Mouse (Mus musculus) heart, embryonic 16.5 days (tissue): ENCODE data around the gene B4galt1. TPM values are rescaled to one million over a fixed set of nuclear protein-coding genes. Genes with fewer than 3 reads are reported as not detected.

Source experiments
- ATAC-seq: fragments of 200-750 bp; cut with Nextera tagmentation; replicated peaks from 2 replicates; pipeline ENCODE4 v1.8.0; 2017; ENCODE audit warnings: moderate number of reproducible peaks; ENCODE audit not compliant: insufficient read depth, low FRiP score; ENCODE audit errors: extremely low read depth
- H3K27ac ChIP-seq: fragments of 300-500 bp; sonication (generic); 2 replicates; pipeline ENCODE4 v1.5.1; 2014; ENCODE audit warnings: mild to moderate bottlenecking, low read length, control low read depth, moderate library complexity
- H3K27me3 ChIP-seq: fragments of 300-500 bp; sonication (generic); 2 replicates; pipeline ENCODE4 v1.6.1; 2014; ENCODE audit warnings: low read length, mixed read lengths; ENCODE audit not compliant: control insufficient read depth, insufficient read depth
- H3K36me3 ChIP-seq: fragments of 300-500 bp; sonication (generic); 2 replicates; pipeline ENCODE4 v1.6.1; 2014; ENCODE audit not compliant: control insufficient read depth, insufficient read depth
- H3K4me1 ChIP-seq: fragments of 300-500 bp; sonication (generic); 2 replicates; pipeline ENCODE4 v1.6.1; 2014; ENCODE audit warnings: low read length, mixed read lengths; ENCODE audit not compliant: control insufficient read depth, insufficient read depth
- H3K4me2 ChIP-seq: fragments of 300-500 bp; sonication (generic); 2 replicates; pipeline ENCODE4 v1.6.1; 2014; ENCODE audit warnings: low read depth, mild to moderate bottlenecking, control low read depth, low read length
- H3K4me3 ChIP-seq: fragments of 300-500 bp; sonication (generic); 2 replicates; pipeline ENCODE4 v1.5.1; 2014; ENCODE audit warnings: mild to moderate bottlenecking, control low read depth, low read length
- H3K9ac ChIP-seq: fragments of 300-500 bp; sonication (generic); 2 replicates; pipeline ENCODE4 v1.6.1; 2014; ENCODE audit warnings: low read length, control low read depth
- H3K9me3 ChIP-seq: fragments of 300-500 bp; sonication (generic); replicated peaks from 2 replicates; pipeline ENCODE4 v1.6.1; 2016; ENCODE audit warnings: low read length; ENCODE audit not compliant: control insufficient read depth
- WGBS: fragments of 180-500 bp; shearing (Covaris S2); extraction: QIAGEN DNeasy Blood & Tissue Kit; methylation state at CpG from one replicate; pipeline ENCODE4 v1.1.7; 2014; 5-methylcytosine and 5-hydroxymethylcytosine counted together
- polyA plus RNA-seq: library from polyadenylated mRNA; unstranded; fragments of >200 nt; fragmentation: Nextera tagmentation; extraction: Ambion mirVana; gene quantifications from 2 replicates; pipeline ENCODE4 v1.2.1, GENCODE M21; 2015

B4galt1 gene
- polyA plus RNA-seq, 1 experiment from 2014 or later = 54.5 TPM

- no peak for ATAC-seq
- H3K4me2 ChIP-seq = no peak overlapping the region
- no peak overlapping the region for H3K9ac ChIP-seq
Measured at GRCm38 (mm10) chr4:40889252-40889651, 35.4 kb upstream of the B4galt1 start.

GRCm38 (mm10) chr4:40888839-40889238 lies 35.0 kb upstream of the B4galt1 start:
- WGBS = 74% methylated on average over 11 of the region's 11 CpGs
- H3K4me2 ChIP-seq = no peak overlapping the region
- H3K27me3 ChIP-seq = no peaks in the 10 kb centered on the region
- no peaks in the 10 kb centered on the region for H3K36me3 ChIP-seq
- H3K4me1 ChIP-seq = no peaks in the 10 kb centered on the region; the same call in 1 of the 2 replicates
- H3K9me3 ChIP-seq = no peaks in the 10 kb centered on the region
- H3K27ac ChIP-seq = no peak overlapping the region
- H3K9ac ChIP-seq = no peak overlapping the region
- no peak overlapping the region for H3K4me3 ChIP-seq
- no peak; the same call in 1 of the 2 replicates for ATAC-seq

More at GRCm38 (mm10) chr4:40889252-40889651, 35.4 kb upstream of the B4galt1 start:
- H3K4me3 ChIP-seq = no peak overlapping the region
- no peak overlapping the region for H3K27ac ChIP-seq
- H3K36me3 ChIP-seq = no peaks in the 10 kb centered on the region
- no peaks in the 10 kb centered on the region for H3K9me3 ChIP-seq
- 30% methylated on average over 3 of the region's 3 CpGs for WGBS
- H3K27me3 ChIP-seq = no peaks in the 10 kb centered on the region
- H3K4me1 ChIP-seq = no peaks in the 10 kb centered on the region; the same call in 1 of the 2 replicates

- Histone ChIP-seq H3K4me3 (no peak overlapping the region), H3K4me2 (no peak overlapping the region), H3K9ac (no peak overlapping the region), H3K27ac (no peak overlapping the region), H3K36me3 (no peaks in the 10 kb centered on the region), H3K9me3 (no peaks in the 10 kb centered on the region), H3K27me3 (no peaks in the 10 kb centered on the region), H3K4me1 (no peaks in the 10 kb centered on the region; the same call in 1 of the 2 replicates)
- 44% methylated on average over 4 of the region's 4 CpGs for WGBS
- no peak for ATAC-seq
Measured at GRCm38 (mm10) chr4:40885883-40886282, 32.1 kb upstream of the B4galt1 start.

- Histone ChIP-seq H3K9ac (no peak overlapping the region), H3K27me3 (no peaks in the 10 kb centered on the region), H3K4me2 (no peak overlapping the region), H3K9me3 (no peaks in the 10 kb centered on the region), H3K27ac (no peak overlapping the region), H3K36me3 (no peaks in the 10 kb centered on the region), H3K4me1 (no peaks in the 10 kb centered on the region; the same call in 1 of the 2 replicates), H3K4me3 (no peak overlapping the region)
- WGBS = 83% methylated on average over 2 of the region's 2 CpGs
- no peak for ATAC-seq
Measured at GRCm38 (mm10) chr4:40885166-40885525, 31.3 kb upstream of the B4galt1 start.

GRCm38 (mm10) chr4:40884282-40885165 lies 30.7 kb upstream of the B4galt1 start:
- Histone ChIP-seq H3K4me3 (no peak overlapping the region), H3K36me3 (no peaks in the 10 kb centered on the region), H3K9me3 (no peaks in the 10 kb centered on the region), H3K9ac (no peak overlapping the region), H3K27ac (no peak overlapping the region), H3K4me2 (no peak overlapping the region), H3K4me1 (no peaks in the 10 kb centered on the region; the same call in 1 of the 2 replicates), H3K27me3 (no peaks in the 10 kb centered on the region)
- ATAC-seq = no peak
- 83% methylated on average over 12 of the region's 12 CpGs for WGBS

GRCm38 (mm10) chr4:40883200-40883599 lies 29.4 kb upstream of the B4galt1 start:
- H3K27ac ChIP-seq = no peak overlapping the region
- H3K27me3 ChIP-seq = no peaks in the 10 kb centered on the region
- no peak for ATAC-seq
- no peaks in the 10 kb centered on the region for H3K9me3 ChIP-seq
- H3K4me3 ChIP-seq = no peak overlapping the region
- H3K4me2 ChIP-seq = no peak overlapping the region
- H3K9ac ChIP-seq = no peak overlapping the region
- no peaks in the 10 kb centered on the region for H3K36me3 ChIP-seq
- no peaks in the 10 kb centered on the region; the same call in 1 of the 2 replicates for H3K4me1 ChIP-seq
- WGBS = 85% methylated on average over 10 of the region's 10 CpGs

- no peak for ATAC-seq
- 59% methylated on average over 5 of the region's 5 CpGs for WGBS
- no peaks in the 10 kb centered on the region for H3K36me3 ChIP-seq
- H3K27me3 ChIP-seq = no peaks in the 10 kb centered on the region
- H3K4me3 ChIP-seq = no peak overlapping the region
- H3K9me3 ChIP-seq = no peaks in the 10 kb centered on the region
- peaks cover 39% of the 10 kb centered on the region for H3K4me1 ChIP-seq
- H3K9ac ChIP-seq = no peak overlapping the region
- H3K27ac ChIP-seq = peak overlapping the region; percentile 73
- H3K4me2 ChIP-seq = peak overlapping the region; percentile 55
Measured at GRCm38 (mm10) chr4:40877528-40877927, 23.7 kb upstream of the B4galt1 start.

- no peaks in the 10 kb centered on the region for H3K27me3 ChIP-seq
- H3K9ac ChIP-seq = 0 out of 2 replicates have a peak overlapping the region, but pooled peaks have one; percentile 7
- ATAC-seq = peak; percentile 70
- no peaks in the 10 kb centered on the region for H3K9me3 ChIP-seq
- peak overlapping the region; percentile 2; the same call in 1 of the 2 replicates for H3K4me3 ChIP-seq
- peaks cover 39% of the 10 kb centered on the region for H3K4me1 ChIP-seq
- H3K27ac ChIP-seq = peak overlapping the region; percentile 73
- H3K36me3 ChIP-seq = no peaks in the 10 kb centered on the region
- WGBS = 11% methylated on average over 12 of the region's 12 CpGs
- H3K4me2 ChIP-seq = peak overlapping the region; percentile 55
Measured at GRCm38 (mm10) chr4:40876814-40877371, 23.1 kb upstream of the B4galt1 start.

- H3K36me3 ChIP-seq = no peaks in the 10 kb centered on the region
- no peak; the same call in 1 of the 2 replicates for ATAC-seq
- H3K4me2 ChIP-seq = no peak overlapping the region
- no peaks in the 10 kb centered on the region for H3K27me3 ChIP-seq
- peak overlapping the region; percentile 55 for H3K27ac ChIP-seq
- no peak overlapping the region for H3K4me3 ChIP-seq
- 80% methylated on average over 20 of the region's 20 CpGs for WGBS
- H3K9me3 ChIP-seq = no peaks in the 10 kb centered on the region
- peaks cover 39% of the 10 kb centered on the region for H3K4me1 ChIP-seq
- H3K9ac ChIP-seq = no peak overlapping the region
Measured at GRCm38 (mm10) chr4:40875842-40876241, 22.0 kb upstream of the B4galt1 start.
